Mouse (Mus musculus): ENCODE measurements around the gene Zranb1.

Zranb1 gene

DNA sequence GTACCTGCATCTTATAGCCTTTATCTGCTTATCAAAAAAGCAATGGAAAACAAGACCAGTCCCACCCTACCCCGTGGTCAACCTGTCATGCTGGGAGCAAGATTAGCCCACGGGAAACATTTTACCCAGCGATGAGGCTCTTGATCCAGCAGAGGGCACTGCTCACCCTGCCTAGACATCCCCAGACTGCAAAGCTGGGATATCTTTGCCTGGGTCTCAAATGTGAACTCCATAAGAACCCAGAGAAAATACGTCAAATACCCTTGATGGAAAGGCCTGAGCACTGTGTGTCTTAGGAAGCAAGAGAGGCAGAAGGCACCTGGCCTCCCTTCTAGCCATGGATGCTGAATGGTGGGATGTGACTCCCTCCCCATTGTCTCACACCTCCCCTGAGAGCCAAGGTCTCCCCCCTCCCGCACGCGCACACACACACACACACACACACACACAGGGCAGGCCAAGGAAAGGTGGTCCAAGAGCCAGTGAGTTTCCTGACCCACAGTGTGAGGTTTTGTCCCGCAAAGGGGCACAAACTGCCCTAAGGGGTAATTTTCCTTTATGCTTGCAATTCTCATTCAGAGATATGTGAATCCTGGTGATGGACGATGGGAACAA is 101.8 kb downstream of the Zranb1 start:
- no peak for DNase-seq (ENCODE audit: extremely low read depth, insufficient read length, low spot score)

GRCm38 (mm10) chr7:133035901-133036300 is 105.0 kb downstream of the Zranb1 start:
- DNase-seq (ENCODE audit: extremely low read depth, insufficient read length, low spot score), result no peak
